Mouse (Mus musculus) thymus, adult 2 months (tissue): Measurements from ENCODE around the gene Ankrd34a.

ENCODE experiments used
- CTCF ChIP-seq: fragments of 200-500 bp; IDR thresholded peaks from 2 replicates; pipeline ENCODE4 v1.5.1; 2012; ENCODE audit warnings: mild to moderate bottlenecking, control low read depth, low read length, moderate library complexity, borderline replicate concordance; ENCODE audit not compliant: control insufficient read depth, poor library complexity, insufficient read depth; ENCODE audit errors: extremely low read depth
- POLR2A ChIP-seq: fragments of 200-500 bp; IDR thresholded peaks from 2 replicates; pipeline ENCODE4 v1.6.1; 2012; ENCODE audit warnings: mild to moderate bottlenecking, low read length, control low read depth, moderate library complexity; ENCODE audit not compliant: control insufficient read depth, poor library complexity, insufficient read depth; ENCODE audit errors: extremely low read depth

DNA sequence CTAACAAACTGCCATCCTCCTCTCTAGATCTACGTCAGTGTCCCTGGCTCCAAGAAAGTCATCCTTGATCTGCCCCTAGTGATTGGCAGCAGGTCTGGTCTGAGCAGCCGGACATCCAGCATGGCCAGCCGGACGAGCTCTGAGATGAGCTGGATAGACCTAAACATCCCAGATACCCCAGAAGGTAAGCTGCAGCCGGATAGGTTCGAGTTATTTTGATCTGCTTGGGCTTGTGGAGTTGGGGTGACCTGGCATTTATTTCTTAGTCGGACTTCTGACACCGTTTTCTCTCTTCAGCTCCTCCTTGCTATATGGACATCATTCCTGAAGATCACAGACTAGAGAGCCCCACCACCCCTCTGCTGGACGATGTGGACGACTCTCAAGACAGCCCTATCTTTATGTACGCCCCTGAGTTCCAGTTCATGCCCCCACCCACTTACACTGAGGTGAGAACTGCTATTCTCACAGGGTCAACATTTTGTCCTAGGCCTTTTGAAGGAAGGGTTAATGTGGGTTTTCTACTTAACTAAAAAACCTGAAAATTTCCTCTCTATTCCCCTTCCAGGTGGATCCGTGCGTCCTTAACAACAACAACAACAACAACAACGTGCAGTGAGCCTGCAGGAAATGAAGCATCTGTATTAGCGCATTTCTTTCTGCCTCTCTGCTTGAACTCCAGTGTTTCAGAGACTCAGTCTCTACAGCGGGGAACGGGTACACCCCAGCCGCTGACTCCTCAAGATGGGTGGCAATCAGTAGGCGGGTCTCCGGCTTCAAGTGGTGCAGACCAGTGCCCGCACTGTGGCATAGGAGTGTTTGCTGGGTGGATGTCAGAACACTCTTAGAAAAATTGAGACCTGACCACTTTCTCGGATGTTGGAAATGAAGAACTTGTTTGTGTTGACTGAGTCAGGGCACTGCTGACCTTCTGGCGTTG, 36.3 kb upstream of the Ankrd34a start:
- no peak for TF ChIP-seq CTCF
- no peak for TF ChIP-seq POLR2A
